Mouse (Mus musculus) gastrocnemius, adult 18-20 months (tissue): ENCODE results near the gene Sart3. TPM values are rescaled to one million over a fixed set of nuclear protein-coding genes. Genes with fewer than 3 reads are reported as not detected.
"Not testable (repeated sequence)": the region's sequence is repeated elsewhere in the genome, so short reads cannot be mapped to it uniquely, and the experiment has no call there.

Experiments used
- DNase-seq: peaks from one replicate; pipeline ENCODE4 v3.0.0; 2021; ENCODE audit warnings: low spot score
- long read RNA-seq, 2 experiments: library from polyadenylated mRNA; stranded (forward); transcript quantifications; one replicate each; pipeline ENCODE4 v2.0.0; 2021
- total RNA-seq, 2 experiments: library from RNA; stranded (reverse); gene quantifications; 2 replicates each; pipeline ENCODE4 v1.2.3; 2021

Gene Sart3
- 1 to 10 TPM; 6.8 to 8.3 TPM for total RNA-seq
- long read RNA-seq, experiment 1, full-length matches to known transcripts: 9 of 13 reads
- long read RNA-seq, experiment 1, partial matches to known transcripts: 0 of 13 reads
- long read RNA-seq, experiment 1, other reads (novel, unspliced or antisense): 4 of 13 reads
- long read RNA-seq, experiment 2, full-length matches to known transcripts: 7 of 9 reads
- long read RNA-seq, experiment 2, partial matches to known transcripts: 0 of 9 reads
- long read RNA-seq, experiment 2, other reads (novel, unspliced or antisense): 2 of 9 reads

DNA sequence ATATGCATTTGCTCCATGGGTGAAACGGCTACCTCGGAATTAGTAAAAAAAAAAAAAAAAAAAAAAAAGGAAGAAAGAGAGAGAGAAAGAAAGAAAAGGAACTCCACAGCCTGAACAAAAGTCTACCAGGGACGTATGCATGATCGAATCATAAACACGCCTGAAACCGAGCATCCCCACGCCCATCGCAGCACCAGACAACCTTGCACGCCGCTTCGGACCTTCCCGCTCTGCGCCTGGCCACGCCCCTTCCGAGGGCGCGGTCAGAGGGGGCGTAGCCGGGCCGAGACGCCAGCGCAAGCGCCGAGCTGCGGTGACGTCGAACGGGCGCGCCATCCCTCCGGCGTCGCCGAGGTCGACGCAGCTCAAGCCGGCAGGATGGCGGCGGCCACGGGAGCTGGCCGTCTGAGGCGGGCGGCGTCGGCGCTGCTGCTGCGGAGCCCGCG, at the start of gene Sart3, which contains the start of gene Iscu:
TSS of gene Sart3 (minus strand) at position 61 of the 446 bp plus-strand sequence.
TSS of gene Iscu (plus strand) at position 299 of the 446 bp plus-strand sequence.
- peak; percentile 92 for DNase-seq

- no peak for DNase-seq
Measured at GRCm38 (mm10) chr5:113818572-113818971, 46.3 kb upstream of the Sart3 start.

- peak; percentile 47 for DNase-seq
Measured at GRCm38 (mm10) chr5:113815638-113816152, 43.4 kb upstream of the Sart3 start.

GRCm38 (mm10) chr5:113815041-113815389, 42.7 kb upstream of the Sart3 start:
- DNase-seq: no peak

DNA sequence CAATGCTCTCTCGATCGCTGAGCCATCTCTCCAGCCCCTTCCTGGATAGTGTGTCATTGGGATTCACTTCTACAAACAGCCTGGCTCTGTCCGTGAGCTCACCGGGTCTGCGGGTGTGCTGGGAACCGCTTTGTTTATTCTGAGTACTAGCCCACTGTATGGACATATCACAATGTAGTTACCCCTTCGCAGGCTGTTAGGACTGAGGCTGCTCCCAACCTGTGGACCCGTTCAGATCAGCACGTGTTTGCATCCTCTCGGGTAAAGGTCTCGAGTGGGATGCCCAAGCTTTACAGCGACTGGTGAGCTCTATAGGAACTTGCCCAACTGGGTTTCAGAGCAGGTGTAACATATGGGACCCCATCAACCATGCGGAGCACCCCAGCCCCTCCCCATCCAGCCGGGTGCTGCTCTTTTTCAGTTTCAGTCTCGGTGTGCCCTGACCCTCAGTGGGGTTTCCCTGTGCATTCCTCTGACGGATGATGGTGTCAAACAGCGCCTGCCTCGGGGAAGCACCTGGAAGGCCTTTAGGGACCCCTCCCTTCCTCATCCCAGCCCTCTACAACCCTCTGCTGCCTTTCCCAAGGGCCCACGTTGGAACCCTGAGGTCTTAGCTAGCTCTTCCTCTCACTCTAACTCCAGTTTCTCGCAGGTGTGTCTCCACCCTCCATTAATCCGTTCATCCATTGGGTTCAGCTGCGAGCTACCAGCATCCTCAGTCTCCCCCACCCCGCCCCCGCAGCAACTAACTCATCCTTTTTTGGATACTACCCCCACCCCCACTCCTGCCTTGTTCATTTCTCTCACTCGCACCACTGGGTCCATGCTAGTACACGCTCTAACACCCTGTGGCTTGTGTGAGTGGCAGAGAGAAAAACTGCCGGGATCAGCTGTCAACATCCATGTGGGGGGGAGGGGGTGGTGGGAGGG, 42.1 kb upstream of the Sart3 start:
- DNase-seq: no peak

GRCm38 (mm10) chr5:113813608-113814007, 41.3 kb upstream of the Sart3 start:
- no peak for DNase-seq

GRCm38 (mm10) chr5:113812638-113813037, 40.3 kb upstream of the Sart3 start:
- no peak for DNase-seq

DNA sequence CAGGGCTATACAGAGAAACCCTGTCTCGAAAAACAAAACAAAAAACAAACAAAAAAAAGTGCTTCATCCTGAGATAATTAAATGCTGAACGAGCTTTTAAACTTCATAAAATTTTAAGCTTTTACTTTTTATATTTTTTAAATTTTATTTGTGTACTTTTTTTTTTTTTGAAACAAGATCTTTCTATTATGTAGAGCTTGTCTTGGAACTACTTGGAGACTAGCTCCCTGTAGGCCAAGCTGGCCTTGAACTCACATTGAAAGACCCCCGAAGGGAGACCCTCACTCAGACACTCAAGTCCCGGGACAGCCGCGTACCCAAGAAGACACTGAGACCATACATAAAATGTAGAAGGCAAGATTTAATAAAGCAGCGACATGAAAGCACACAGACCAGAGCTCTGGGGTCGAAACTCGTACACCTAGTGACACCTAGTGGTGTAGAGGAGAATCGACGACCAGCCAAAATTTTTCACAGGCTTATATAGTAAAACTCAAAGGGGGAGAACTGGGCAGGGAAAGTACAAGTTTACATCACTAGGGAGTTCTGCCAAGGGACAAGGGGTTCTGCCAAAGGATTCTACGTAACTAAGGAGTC, 39.6 kb upstream of the Sart3 start:
- not testable (repeated sequence) for DNase-seq

DNA sequence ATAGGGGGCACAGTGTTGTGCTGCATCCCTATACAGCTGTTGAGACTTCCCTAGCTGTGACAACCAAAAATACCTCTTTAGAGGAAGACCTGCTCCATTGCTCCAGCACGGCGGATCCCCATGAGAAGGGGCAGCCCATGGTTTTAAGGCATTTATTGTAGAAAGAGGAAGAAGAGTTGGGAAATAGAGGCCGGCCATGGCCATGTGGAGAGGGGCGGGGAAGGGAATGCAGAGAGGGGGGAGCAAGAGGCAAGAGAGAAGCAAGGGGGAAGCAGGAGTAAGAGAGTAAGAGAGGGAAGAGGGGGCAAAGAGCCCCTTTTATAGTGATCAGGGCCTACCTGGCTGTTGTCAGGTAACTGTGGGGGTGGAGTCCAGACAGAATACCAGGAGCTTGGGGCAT, 37.8 kb upstream of the Sart3 start:
- no peak for DNase-seq

DNA sequence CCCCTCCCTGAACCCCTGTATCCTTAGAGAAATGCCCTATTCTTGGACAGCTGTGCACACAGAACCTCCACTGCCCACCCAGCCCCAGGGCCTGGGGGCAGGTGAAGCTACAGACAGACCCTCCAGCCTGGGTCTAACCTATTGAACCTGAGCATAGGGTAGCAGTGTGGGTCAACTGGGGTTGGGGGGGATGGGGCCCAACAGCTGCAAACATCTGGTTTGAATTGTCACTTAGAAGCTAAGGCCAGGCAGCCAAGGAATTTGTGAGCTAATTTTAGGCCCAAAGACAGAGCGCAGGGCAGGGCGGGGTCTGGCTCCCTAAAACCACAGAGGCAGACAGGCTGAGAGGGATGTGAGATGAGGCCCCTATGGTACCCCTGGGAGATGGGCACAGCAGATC, 35.9 kb upstream of the Sart3 start:
- DNase-seq: no peak

DNA sequence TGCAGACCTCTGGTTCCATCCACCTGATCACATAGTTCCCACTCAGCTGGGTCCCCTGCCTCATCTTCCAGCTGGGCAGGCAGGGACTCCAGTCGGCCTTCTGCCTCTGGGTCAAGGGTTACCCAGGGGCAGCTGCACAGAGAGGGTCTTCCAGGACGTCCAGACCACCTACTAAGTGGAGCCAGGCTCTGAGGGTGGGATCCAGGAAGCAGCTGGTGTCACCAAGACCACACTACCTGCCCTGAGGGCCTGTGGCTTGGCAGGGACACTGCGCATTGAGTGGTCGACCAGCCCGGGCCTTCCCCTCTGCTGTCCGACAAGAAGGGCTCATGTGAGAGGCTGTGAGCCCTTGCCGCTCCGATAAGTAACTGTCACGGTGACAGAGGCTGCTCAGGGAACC, 35.4 kb upstream of the Sart3 start:
- DNase-seq: no peak

- DNase-seq: no peak
Measured at GRCm38 (mm10) chr5:113806414-113806813, 34.1 kb upstream of the Sart3 start.

DNA sequence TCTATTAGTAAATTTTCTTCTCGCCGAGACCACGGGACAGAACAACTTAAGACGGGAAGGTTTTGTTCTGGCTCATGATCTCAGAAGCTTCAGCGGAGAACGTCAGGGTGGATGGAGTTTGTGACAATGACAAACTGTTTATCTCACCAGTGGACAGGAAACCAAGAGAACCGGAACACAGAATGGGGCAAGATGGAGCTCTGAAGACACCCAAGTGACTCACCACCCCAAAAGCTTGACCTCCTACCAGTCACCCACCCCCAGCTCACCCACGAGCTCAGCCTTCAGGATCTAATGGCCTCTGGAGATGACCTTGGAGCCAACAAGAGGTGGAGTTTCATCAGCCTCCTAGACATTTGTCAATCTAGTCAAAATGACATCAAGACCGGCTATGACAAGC, 33.0 kb upstream of the Sart3 start:
- DNase-seq: no peak

DNA sequence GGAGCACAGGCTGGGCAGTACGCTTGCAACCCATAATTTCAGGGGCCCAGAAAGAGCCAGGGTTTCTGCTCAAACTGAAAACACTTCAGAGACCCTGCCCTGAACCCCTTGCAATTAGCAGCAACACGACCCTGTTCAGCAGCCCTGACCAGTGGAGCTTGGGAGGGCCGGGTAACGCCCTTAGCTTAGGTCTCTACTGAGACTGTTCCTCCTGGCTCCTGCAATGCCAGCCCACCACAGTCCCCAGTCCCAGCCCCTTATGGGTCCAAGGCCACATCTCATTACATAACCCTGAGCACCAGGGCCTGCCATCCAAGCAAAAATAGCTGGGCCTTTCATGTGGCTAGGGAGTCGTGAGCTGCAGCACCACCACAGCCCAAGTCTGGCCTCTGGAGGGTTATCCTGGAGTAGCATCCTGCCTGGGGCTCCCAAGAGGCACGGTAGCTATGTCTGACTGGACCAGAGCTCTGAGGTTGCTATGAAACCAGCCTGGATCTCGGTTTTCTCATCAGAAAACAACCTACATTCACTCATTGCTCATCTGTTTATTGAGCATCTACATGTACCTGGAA, 32.2 kb upstream of the Sart3 start:
- DNase-seq: no peak

GRCm38 (mm10) chr5:113800280-113800679, 28.0 kb upstream of the Sart3 start, which contains the start of gene Tmem119:
Tmem119 (minus strand) TSS chr5:113800516.
- peak; percentile 31 for DNase-seq

- no peak for DNase-seq
Measured at GRCm38 (mm10) chr5:113799691-113800090, 27.4 kb upstream of the Sart3 start.

GRCm38 (mm10) chr5:113798525-113798924, 26.2 kb upstream of the Sart3 start:
- DNase-seq: no peak

GRCm38 (mm10) chr5:113797149-113797882, 25.0 kb upstream of the Sart3 start:
- no peak for DNase-seq

GRCm38 (mm10) chr5:113796401-113797148, 24.3 kb upstream of the Sart3 start:
- no peak for DNase-seq
